ENCODE assay signal across 21 mouse cellular contexts in the genomic region with DNA sequence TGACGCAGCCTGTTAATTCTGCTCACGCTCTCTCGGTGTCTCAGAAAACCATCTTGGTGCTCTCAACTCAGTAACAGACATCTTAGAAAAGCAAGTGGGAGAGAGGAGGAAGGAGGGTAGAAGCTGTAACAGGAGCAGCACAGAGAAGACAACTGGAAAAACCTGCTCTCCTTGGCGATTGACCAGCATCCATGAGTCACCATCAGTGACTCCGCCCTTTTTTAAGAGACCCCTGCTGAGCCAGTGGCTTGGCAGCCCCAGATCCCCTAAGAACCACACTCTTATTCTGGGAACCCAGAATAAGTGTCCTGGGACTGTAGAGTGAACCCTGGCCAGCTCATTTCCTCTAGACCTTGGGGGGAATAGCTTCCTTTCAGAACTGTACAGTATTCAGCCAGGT. TPM values are rescaled to one million over a fixed set of nuclear protein-coding genes. Genes with fewer than 3 reads are reported as not detected.
DNase-seq lines count a peak whose midpoint lies in the region; ATAC-seq and TF ChIP-seq lines count a peak whose summit lies in the region.
"Had no signal": no experiment of that assay in that cellular context is flagged by ENCODE, and none has a peak within 500 bp of the region (broad histone marks: within the 10 kb centered on the region; RNA-seq: fewer than 3 reads in every experiment).

No protein-coding gene starts in this region.

- no peak for DNase-seq in lung, adult 2 months
- DNase-seq in MEL (ENCODE audit: low read depth, low spot score): peak; percentile 43
- DNase-seq in spleen, postnatal 10 days (ENCODE audit: low spot score in 2 of 2): no peak
- no peak for DNase-seq in liver, embryonic 11.5 days (ENCODE audit: low spot score)
- DNase-seq: B cell, adult 2 months; cerebellum, postnatal 25 days; gastrocnemius, adult 2 months; heart, adult 18-20 months; heart, postnatal 10 days; right cerebral cortex, postnatal 14 days; thymus, adult 2 months had no signal

- no peak overlapping the region for H3K27ac ChIP-seq in heart, embryonic 15.5 days
- H3K27ac ChIP-seq in heart, embryonic 12.5 days (ENCODE audit: poor library complexity, severe bottlenecking): no peak overlapping the region
- H3K27ac ChIP-seq in lung, embryonic 15.5 days: peak overlapping the region; percentile 37; the same call in 1 of the 2 replicates
- no peak overlapping the region for H3K27ac ChIP-seq in MEL (ENCODE audit: control insufficient read depth, low read depth, low read length)
- H3K27ac ChIP-seq in liver, embryonic 11.5 days (ENCODE audit: low read depth, low read length): no peak overlapping the region
- H3K27ac ChIP-seq: gastrocnemius, adult 2 months; hindbrain, embryonic 15.5 days; liver, embryonic 14.5 days; midbrain, embryonic 10.5 days had no signal

- no peak for TF ChIP-seq EP300 in MEL (IDR thresholded peaks at IDR 0.05; ENCODE audit: low read depth in 1 of 2, low read length in 2 of 2)

- no peak for TF ChIP-seq CTCF in lung, adult 2 months (IDR thresholded peaks at IDR 0.05; ENCODE audit: insufficient read depth, low read length)
- no peak for TF ChIP-seq CTCF in MEL (IDR thresholded peaks at IDR 0.05 in 2 of 3, conservative IDR thresholded peaks at IDR 0.05 in 1 of 3; ENCODE audit: control insufficient read depth in 1 of 3, insufficient read depth in 1 of 3, low read depth in 2 of 3, low read length in 3 of 3, poor library complexity in 1 of 3, severe bottlenecking in 1 of 3)

- WGBS in heart, embryonic 15.5 days: 51% methylated on average over 5 of the region's 5 CpGs
- WGBS in heart, embryonic 12.5 days: 51% methylated on average over 5 of the region's 5 CpGs
- 38% methylated on average over 5 of the region's 5 CpGs for WGBS in lung, embryonic 15.5 days
- WGBS in lung, adult 2 months: 51% methylated on average over 5 of the region's 5 CpGs
- WGBS in liver, embryonic 11.5 days: 58% methylated on average over 5 of the region's 5 CpGs

- 0 out of 2 replicates have a peak, but pooled peaks have one; percentile 7 for ATAC-seq in heart, embryonic 15.5 days (replicated peaks; ENCODE audit: insufficient number of reproducible peaks, insufficient read depth, low FRiP score, low read depth)
- no peak for ATAC-seq in heart, embryonic 12.5 days (ENCODE audit: insufficient number of reproducible peaks, low FRiP score)
- no peak for ATAC-seq in lung, embryonic 15.5 days (ENCODE audit: borderline replicate concordance, extremely low read depth, low FRiP score, low TSS enrichment)
- ATAC-seq in megakaryocyte-erythroid progenitor cell, adult 5-6 weeks (replicated peaks; ENCODE audit: low FRiP score, low TSS enrichment, poor library complexity, severe bottlenecking): 0 out of 2 replicates have a peak, but pooled peaks have one; percentile 12
- ATAC-seq in liver, embryonic 11.5 days (replicated peaks; ENCODE audit: low FRiP score): no peak
- ATAC-seq: forebrain, embryonic 14.5 days had no signal

- TF ChIP-seq POLR2A in lung, adult 2 months (IDR thresholded peaks at IDR 0.05; ENCODE audit: borderline replicate concordance, extremely low read depth, low read depth, low read length): no peak
- TF ChIP-seq POLR2A in MEL (IDR thresholded peaks at IDR 0.05; ENCODE audit: control insufficient read depth in 1 of 2, insufficient read depth in 1 of 2, low read depth in 1 of 2, low read length in 2 of 2, poor library complexity in 1 of 2): no peak

- no peaks in the 10 kb centered on the region for H3K36me3 ChIP-seq in heart, embryonic 15.5 days
- H3K36me3 ChIP-seq in heart, embryonic 12.5 days: no peaks in the 10 kb centered on the region
- no peaks in the 10 kb centered on the region for H3K36me3 ChIP-seq in lung, embryonic 15.5 days
- H3K36me3 ChIP-seq in MEL (ENCODE audit: control insufficient read depth in 1 of 2, insufficient read depth in 2 of 2, low read length in 2 of 2): no peaks in the 10 kb centered on the region
- H3K36me3 ChIP-seq in liver, embryonic 11.5 days (ENCODE audit: control insufficient read depth, insufficient read depth, low read length): no peaks in the 10 kb centered on the region
- H3K36me3 ChIP-seq: G1E; hindbrain, embryonic 15.5 days; midbrain, embryonic 10.5 days had no signal

- no peaks in the 10 kb centered on the region for H3K27me3 ChIP-seq in heart, embryonic 15.5 days
- no peaks in the 10 kb centered on the region for H3K27me3 ChIP-seq in heart, embryonic 12.5 days (replicated peaks)
- H3K27me3 ChIP-seq in lung, embryonic 15.5 days: no peaks in the 10 kb centered on the region
- H3K27me3 ChIP-seq in MEL (ENCODE audit: control insufficient read depth in 1 of 2, insufficient read depth in 2 of 2, low read length in 2 of 2): no peaks in the 10 kb centered on the region; a peak in 1 of 4 replicates
- no peaks in the 10 kb centered on the region for H3K27me3 ChIP-seq in liver, embryonic 11.5 days (replicated peaks; ENCODE audit: control insufficient read depth, insufficient read depth, low read length)
- H3K27me3 ChIP-seq: hindbrain, embryonic 15.5 days had no signal

- H3K79me2 ChIP-seq in MEL (ENCODE audit: control insufficient read depth, insufficient read depth, low read length, poor library complexity): no peaks in the 10 kb centered on the region

- no peak overlapping the region for H3K9ac ChIP-seq in heart, embryonic 15.5 days
- no peak overlapping the region for H3K9ac ChIP-seq in heart, embryonic 12.5 days
- H3K9ac ChIP-seq in lung, embryonic 15.5 days: no peak overlapping the region
- no peak overlapping the region for H3K9ac ChIP-seq in MEL (ENCODE audit: control insufficient read depth, low read depth, low read length, poor library complexity, severe bottlenecking)
- H3K9ac ChIP-seq in liver, embryonic 11.5 days (ENCODE audit: low read depth, low read length): no peak overlapping the region
- H3K9ac ChIP-seq: hindbrain, embryonic 15.5 days; liver, embryonic 14.5 days had no signal

- no peak overlapping the region for H3K4me3 ChIP-seq in heart, embryonic 15.5 days
- H3K4me3 ChIP-seq in heart, embryonic 12.5 days: no peak overlapping the region
- H3K4me3 ChIP-seq in lung, embryonic 15.5 days: no peak overlapping the region
- no peak overlapping the region for H3K4me3 ChIP-seq in lung, adult 2 months (replicated peaks; ENCODE audit: extremely low read depth, low read depth, low read length)
- H3K4me3 ChIP-seq in MEL (ENCODE audit: control insufficient read depth in 1 of 2, insufficient read depth in 1 of 2, low read depth in 2 of 2, low read length in 2 of 2): no peak overlapping the region
- H3K4me3 ChIP-seq in liver, embryonic 11.5 days (ENCODE audit: low read depth, low read length): no peak overlapping the region
- H3K4me3 ChIP-seq: gastrocnemius, adult 2 months; hindbrain, embryonic 15.5 days; midbrain, embryonic 10.5 days had no signal

- H3K4me1 ChIP-seq in heart, embryonic 15.5 days (replicated peaks): no peaks in the 10 kb centered on the region
- no peaks in the 10 kb centered on the region for H3K4me1 ChIP-seq in heart, embryonic 12.5 days (replicated peaks)
- H3K4me1 ChIP-seq in lung, embryonic 15.5 days: 0 out of 2 replicates have a peak, but pooled peaks cover 9% of the 10 kb centered on the region
- H3K4me1 ChIP-seq in lung, adult 2 months (ENCODE audit: control insufficient read depth, insufficient read depth, low read length): no peaks in the 10 kb centered on the region; the same call in 1 of the 2 replicates
- H3K4me1 ChIP-seq in MEL (ENCODE audit: control insufficient read depth in 1 of 2, insufficient read depth in 2 of 2, low read length in 2 of 2): peaks cover 0 to 6% of the 10 kb centered on the region in 2 experiments; a peak in 1 of 4 replicates
- no peaks in the 10 kb centered on the region for H3K4me1 ChIP-seq in liver, embryonic 11.5 days (replicated peaks; ENCODE audit: control insufficient read depth, insufficient read depth, low read length)
- H3K4me1 ChIP-seq: hindbrain, embryonic 15.5 days; midbrain, embryonic 10.5 days had no signal

- no peaks in the 10 kb centered on the region for H3K9me3 ChIP-seq in heart, embryonic 15.5 days (replicated peaks)
- no peaks in the 10 kb centered on the region for H3K9me3 ChIP-seq in heart, embryonic 12.5 days (replicated peaks)
- H3K9me3 ChIP-seq in lung, embryonic 15.5 days: no peaks in the 10 kb centered on the region
- H3K9me3 ChIP-seq in MEL (replicated peaks; ENCODE audit: insufficient read depth, low read length): no peaks in the 10 kb centered on the region
- H3K9me3 ChIP-seq in liver, embryonic 11.5 days (ENCODE audit: control insufficient read depth, low read length): no peaks in the 10 kb centered on the region
- H3K9me3 ChIP-seq: G1E; hindbrain, embryonic 15.5 days; midbrain, embryonic 10.5 days had no signal

- H3K4me2 ChIP-seq in heart, embryonic 15.5 days: no peak overlapping the region
- H3K4me2 ChIP-seq in heart, embryonic 12.5 days: no peak overlapping the region
- H3K4me2 ChIP-seq in lung, embryonic 15.5 days: peak overlapping the region; percentile 22; the same call in 1 of the 2 replicates
- H3K4me2 ChIP-seq in liver, embryonic 11.5 days: no peak overlapping the region
- H3K4me2 ChIP-seq: hindbrain, embryonic 15.5 days had no signal

- no peak for TF ChIP-seq RAD21 in MEL (IDR thresholded peaks at IDR 0.05; ENCODE audit: low read depth, low read length)

TF ChIP-seq in MEL, 35 proteins besides CTCF, POLR2A, EP300 and RAD21:
- peak; percentile 33; the same call in 1 of the 2 replicates for TF ChIP-seq JUND (IDR thresholded peaks at IDR 0.05; ENCODE audit: low read depth, low read length)
- TF ChIP-seq SMC3 (IDR thresholded peaks at IDR 0.05; ENCODE audit: low read depth, low read length): no peak

RNA-seq across cellular contexts. Expression of a gene that starts 11.1 kb away (rescaled TPM):
- polyA plus RNA-seq in heart, embryonic 15.5 days (2015; fragmentation: Nextera tagmentation; extraction: Ambion mirVana): 0.24 and 4.8 TPM in 2 replicates
- polyA plus RNA-seq in heart, embryonic 12.5 days (2016; fragmentation: Nextera tagmentation; extraction: Ambion mirVana): 0.31 TPM in 1 of 2 replicates, not detected in the other
- polyA plus RNA-seq in lung, embryonic 15.5 days (2015; fragmentation: Nextera tagmentation; extraction: Ambion mirVana): 3.8 and 4.5 TPM in 2 replicates
- polyA plus RNA-seq in lung, adult 2 months (2012; rRNA removed): 0.81 and 1.2 TPM in 2 replicates
- total RNA-seq in MEL (2012; rRNA removed): 0.65 and 1.0 TPM in 2 replicates
- 1 to 10 TPM in 1 of 2 experiments, not detected in 1; 1.4 TPM for polyA plus RNA-seq in MEL (2012; ENCODE audit: insufficient read depth in 1 of 2, insufficient read length in 2 of 2, low read depth in 1 of 2, low replicate concordance in 2 of 2, missing spikeins in 1 of 2)
- total RNA-seq in megakaryocyte-erythroid progenitor cell, adult 5-6 weeks (2014; fragmentation: Nextera tagmentation): 1.0 and 1.4 TPM in 2 replicates
- total RNA-seq in megakaryocyte-erythroid progenitor cell, adult 5-6 weeks (2017): 0.88 TPM in 1 of 2 replicates, not detected in the other
- polyA plus RNA-seq in liver, embryonic 11.5 days (2014; fragmentation: Nextera tagmentation; extraction: Ambion mirVana): 0.32 and 0.40 TPM in 2 replicates
- total RNA-seq: gastrocnemius, adult 2 months; heart, adult 18-20 months; heart, postnatal 10 days; left cerebral cortex, adult 8-10 months had no signal
- polyA plus RNA-seq: forebrain, embryonic 14.5 days; G1E had no signal

Comparison
In these comparisons a context has a peak if more than half of its experiments do, and no peak if none do; other contexts are left out.
1. ATAC-seq: peak in heart, embryonic 15.5 days (single experiment) and megakaryocyte-erythroid progenitor cell, adult 5-6 weeks (single experiment); none in heart, embryonic 12.5 days (single experiment), lung, embryonic 15.5 days (single experiment) and liver, embryonic 11.5 days (single experiment).